Mouse (Mus musculus) megakaryocyte, adult 5-6 weeks (primary cell): ENCODE results near the gene Gm7075. TPM values are rescaled to one million over a fixed set of nuclear protein-coding genes. Genes with fewer than 3 reads are reported as not detected.
"Not testable (repeated sequence)": the region's sequence is repeated elsewhere in the genome, so short reads cannot be mapped to it uniquely, and the experiment has no call there.

ENCODE experiments used
- ATAC-seq: 2 replicates; pipeline ENCODE4 v1.8.0; 2016; ENCODE audit warnings: mild to moderate bottlenecking, inconsistent platforms; ENCODE audit not compliant: poor library complexity, severe bottlenecking
- total RNA-seq, 2 experiments: library from RNA; stranded (forward) in 1 of 2; stranded (reverse) in 1 of 2; fragments of 153-499, 151-499 nt in 1 of 2; fragments of 221-1000, 200-1000 nt in 1 of 2; gene quantifications; 2 replicates each; pipeline versions ENCODE4 v1.2.3 to v1.2.4; 2015 to 2017

Gm7075 gene
- total RNA-seq (2015) = not detected in 2 replicates
- total RNA-seq (2017) = not detected in 2 replicates

GRCm38 (mm10) chr10:63421739-63422735 is at the start of gene Gm7075:
TSS of gene Gm7075 (minus strand) at chr10:63421789.
- peak; percentile 81 for ATAC-seq

GRCm38 (mm10) chr10:63460935-63461334 is 39.3 kb upstream of the Gm7075 start:
- ATAC-seq = no peak

- ATAC-seq = no peak
These were observed 35.9 kb upstream of the Gm7075 start for GRCm38 (mm10) chr10:63457292-63458128.

GRCm38 (mm10) chr10:63455110-63455878 is 33.7 kb upstream of the Gm7075 start:
- no peak for ATAC-seq

GRCm38 (mm10) chr10:63453926-63454325 is 32.3 kb upstream of the Gm7075 start:
- ATAC-seq = no peak

GRCm38 (mm10) chr10:63444602-63445387 is 23.2 kb upstream of the Gm7075 start:
- not testable (repeated sequence) for ATAC-seq

GRCm38 (mm10) chr10:63439694-63440228 is 18.2 kb upstream of the Gm7075 start:
- no peak for ATAC-seq

- ATAC-seq = no peak
These were observed 17.2 kb upstream of the Gm7075 start for GRCm38 (mm10) chr10:63438736-63439262.

- no peak for ATAC-seq
These were observed 11.3 kb upstream of the Gm7075 start for GRCm38 (mm10) chr10:63432887-63433286.

GRCm38 (mm10) chr10:63432099-63432498 is 10.5 kb upstream of the Gm7075 start:
- ATAC-seq = no peak

- no peak for ATAC-seq
These were observed 9.7 kb upstream of the Gm7075 start for GRCm38 (mm10) chr10:63431221-63431736.

GRCm38 (mm10) chr10:63429785-63430305 is 8.3 kb upstream of the Gm7075 start, which contains the start of gene Ctnna3:
TSS of gene Ctnna3 (plus strand) at chr10:63430098.
- ATAC-seq = peak; percentile 80

GRCm38 (mm10) chr10:63429380-63429779 is 7.8 kb upstream of the Gm7075 start:
- peak; percentile 88 for ATAC-seq

GRCm38 (mm10) chr10:63429023-63429340 is 7.4 kb upstream of the Gm7075 start:
- 0 out of 2 replicates have a peak, but pooled peaks have one; percentile 1 for ATAC-seq

- peak; percentile 14 for ATAC-seq
These were observed 6.8 kb upstream of the Gm7075 start for GRCm38 (mm10) chr10:63428243-63429022.

- no peak for ATAC-seq
These were observed 5.6 kb upstream of the Gm7075 start for GRCm38 (mm10) chr10:63427146-63427545.

- ATAC-seq = peak; percentile 43
These were observed 2.9 kb upstream of the Gm7075 start for GRCm38 (mm10) chr10:63424475-63424814.
